Mouse (Mus musculus) intestine, embryonic 15.5 days (tissue): ENCODE results near the gene Eno4. TPM values are rescaled to one million over a fixed set of nuclear protein-coding genes. Genes with fewer than 3 reads are reported as not detected.

Experiments
- ATAC-seq: fragments of 200-750 bp; cut with Nextera tagmentation; 2 replicates; pipeline ENCODE4 v1.8.0; 2017; ENCODE audit warnings: moderate TSS enrichment, moderate library complexity
- H3K27ac ChIP-seq: fragments of 300-500 bp; sonication (generic); 2 replicates; pipeline ENCODE4 v1.5.1; 2015; ENCODE audit warnings: mild to moderate bottlenecking, inconsistent platforms
- H3K27me3 ChIP-seq: fragments of 300-500 bp; sonication (generic); replicated peaks from 2 replicates; pipeline ENCODE4 v1.6.1; 2015; ENCODE audit warnings: inconsistent platforms
- H3K36me3 ChIP-seq: fragments of 300-500 bp; sonication (generic); 2 replicates; pipeline ENCODE4 v1.6.1; 2015; ENCODE audit warnings: inconsistent platforms
- H3K4me1 ChIP-seq: fragments of 300-500 bp; sonication (generic); replicated peaks from 2 replicates; pipeline ENCODE4 v1.6.1; 2015; ENCODE audit warnings: inconsistent platforms
- H3K4me2 ChIP-seq: fragments of 300-500 bp; sonication (generic); replicated peaks from 2 replicates; pipeline ENCODE4 v1.6.1; 2015; ENCODE audit warnings: mild to moderate bottlenecking, inconsistent platforms
- H3K4me3 ChIP-seq: fragments of 300-500 bp; sonication (generic); replicated peaks from 2 replicates; pipeline ENCODE4 v1.5.1; 2015; ENCODE audit warnings: inconsistent platforms
- H3K9ac ChIP-seq: fragments of 300-500 bp; sonication (generic); 2 replicates; pipeline ENCODE4 v1.6.1; 2015; ENCODE audit warnings: inconsistent platforms
- H3K9me3 ChIP-seq: fragments of 300-500 bp; sonication (generic); 2 replicates; pipeline ENCODE4 v1.6.1; 2016; ENCODE audit warnings: inconsistent platforms
- WGBS: fragments of 180-500 bp; shearing (Covaris S2); methylation state at CpG from one replicate; pipeline ENCODE4 v1.1.7; 2015; 5-methylcytosine and 5-hydroxymethylcytosine counted together
- polyA plus RNA-seq: library from polyadenylated mRNA; unstranded; fragments of >200 nt; fragmentation: Nextera tagmentation; extraction: Ambion mirVana; gene quantifications from 2 replicates; pipeline ENCODE4 v1.2.1, GENCODE M21; 2015

Eno4 gene
- polyA plus RNA-seq, 1 experiment from 2014 or later = 0.24 TPM

GRCm38 (mm10) chr19:58931081-58931800 is 12.0 kb upstream of the Eno4 start:
- Histone ChIP-seq H3K27me3 (peaks cover 23% of the 10 kb centered on the region), H3K27ac (no peak overlapping the region), H3K9me3 (no peaks in the 10 kb centered on the region), H3K4me1 (no peaks in the 10 kb centered on the region), H3K4me2 (no peak overlapping the region), H3K36me3 (no peaks in the 10 kb centered on the region), H3K4me3 (no peak overlapping the region), H3K9ac (no peak overlapping the region)
- WGBS = 38% methylated on average over 16 of the region's 16 CpGs
- no peak for ATAC-seq

- Histone ChIP-seq H3K27ac (no peak overlapping the region), H3K9ac (no peak overlapping the region), H3K27me3 (peaks cover 23% of the 10 kb centered on the region), H3K9me3 (no peaks in the 10 kb centered on the region), H3K4me2 (no peak overlapping the region), H3K4me3 (no peak overlapping the region), H3K36me3 (no peaks in the 10 kb centered on the region), H3K4me1 (no peaks in the 10 kb centered on the region)
- WGBS = 27% methylated on average over 4 of the region's 4 CpGs
- ATAC-seq = no peak
Observed at GRCm38 (mm10) chr19:58933062-58933461, 10.2 kb upstream of the Eno4 start.

- no peaks in the 10 kb centered on the region for H3K9me3 ChIP-seq
- peaks cover 7% of the 10 kb centered on the region; the same call in 1 of the 2 replicates for H3K4me1 ChIP-seq
- no peak overlapping the region for H3K27ac ChIP-seq
- no peak overlapping the region for H3K9ac ChIP-seq
- H3K27me3 ChIP-seq = no peaks in the 10 kb centered on the region
- no peaks in the 10 kb centered on the region for H3K36me3 ChIP-seq
- 82% methylated on average over 7 of the region's 7 CpGs for WGBS
- no peak overlapping the region for H3K4me3 ChIP-seq
- H3K4me2 ChIP-seq = no peak overlapping the region
- ATAC-seq = no peak
Observed at GRCm38 (mm10) chr19:58945959-58946358, 2.7 kb downstream of the Eno4 start.

DNA sequence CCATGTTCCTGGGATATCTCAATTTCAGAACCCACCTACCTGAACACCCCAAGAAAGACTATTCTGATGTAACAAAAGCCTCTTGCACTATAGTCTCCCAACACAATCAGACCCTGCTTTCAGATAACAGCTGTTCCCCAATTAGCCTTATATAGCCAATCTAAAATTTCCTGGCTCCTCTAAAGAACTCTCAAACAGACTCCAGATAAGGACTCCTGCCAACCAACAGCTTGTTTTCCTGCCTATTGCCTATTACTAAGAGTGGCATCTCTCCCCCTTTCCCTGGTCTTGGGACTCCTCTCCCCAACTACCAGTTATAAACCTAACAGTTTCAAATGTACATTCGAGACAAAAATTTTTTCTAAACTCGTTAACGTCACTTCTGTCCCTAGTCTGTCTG is 8.3 kb downstream of the Eno4 start:
- no peaks in the 10 kb centered on the region for H3K36me3 ChIP-seq
- H3K9me3 ChIP-seq = no peaks in the 10 kb centered on the region
- H3K4me1 ChIP-seq = no peaks in the 10 kb centered on the region
- H3K4me2 ChIP-seq = no peak overlapping the region
- no peak overlapping the region for H3K4me3 ChIP-seq
- no peak for ATAC-seq
- H3K27me3 ChIP-seq = peaks cover 14% of the 10 kb centered on the region; the same call in 1 of the 2 replicates
- H3K27ac ChIP-seq = no peak overlapping the region
- no peak overlapping the region for H3K9ac ChIP-seq
- 87% methylated on average over 3 of the region's 3 CpGs for WGBS

DNA sequence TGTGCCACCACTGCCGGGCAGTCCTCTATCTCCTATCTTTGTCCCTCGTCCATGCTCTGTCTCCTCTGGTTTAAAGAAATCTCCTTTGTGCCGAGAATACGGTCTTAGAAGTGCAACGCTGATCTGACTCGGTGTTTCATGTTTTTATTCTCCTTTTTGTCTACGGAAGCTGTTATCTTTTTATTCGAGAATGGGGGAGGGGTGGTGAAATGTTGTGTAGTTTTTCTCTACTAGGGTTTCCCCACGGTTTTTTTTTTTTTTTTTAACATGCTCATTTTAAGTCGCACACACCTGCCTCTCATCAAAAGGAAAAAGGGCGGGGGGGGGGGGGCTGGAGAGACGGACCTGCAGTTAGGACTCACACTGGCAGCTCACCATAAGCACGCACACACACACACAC is 9.0 kb downstream of the Eno4 start:
- H3K27me3 ChIP-seq = peaks cover 14% of the 10 kb centered on the region; the same call in 1 of the 2 replicates
- H3K9me3 ChIP-seq = no peaks in the 10 kb centered on the region
- no peak overlapping the region for H3K27ac ChIP-seq
- no peaks in the 10 kb centered on the region for H3K36me3 ChIP-seq
- no peak overlapping the region for H3K9ac ChIP-seq
- no peak overlapping the region for H3K4me3 ChIP-seq
- H3K4me2 ChIP-seq = no peak overlapping the region
- no peaks in the 10 kb centered on the region for H3K4me1 ChIP-seq
- no peak for ATAC-seq
- 65% methylated on average over 13 of the region's 13 CpGs for WGBS

- Histone ChIP-seq H3K27ac (no peak overlapping the region), H3K36me3 (no peaks in the 10 kb centered on the region), H3K4me2 (no peak overlapping the region), H3K27me3 (peaks cover 14% of the 10 kb centered on the region; the same call in 1 of the 2 replicates), H3K9ac (no peak overlapping the region), H3K9me3 (no peaks in the 10 kb centered on the region), H3K4me3 (no peak overlapping the region), H3K4me1 (no peaks in the 10 kb centered on the region)
- ATAC-seq = no peak
- 90% methylated on average over 8 of the region's 8 CpGs for WGBS
Observed at GRCm38 (mm10) chr19:58954779-58955178, 11.6 kb downstream of the Eno4 start.

- Histone ChIP-seq H3K27ac (no peak overlapping the region), H3K27me3 (no peaks in the 10 kb centered on the region), H3K4me2 (no peak overlapping the region), H3K9me3 (no peaks in the 10 kb centered on the region), H3K36me3 (no peaks in the 10 kb centered on the region), H3K9ac (no peak overlapping the region), H3K4me1 (no peaks in the 10 kb centered on the region), H3K4me3 (no peak overlapping the region)
- no peak for ATAC-seq
- 65% methylated on average over 8 of the region's 8 CpGs for WGBS
Observed at GRCm38 (mm10) chr19:58963011-58963410, 19.8 kb downstream of the Eno4 start.

DNA sequence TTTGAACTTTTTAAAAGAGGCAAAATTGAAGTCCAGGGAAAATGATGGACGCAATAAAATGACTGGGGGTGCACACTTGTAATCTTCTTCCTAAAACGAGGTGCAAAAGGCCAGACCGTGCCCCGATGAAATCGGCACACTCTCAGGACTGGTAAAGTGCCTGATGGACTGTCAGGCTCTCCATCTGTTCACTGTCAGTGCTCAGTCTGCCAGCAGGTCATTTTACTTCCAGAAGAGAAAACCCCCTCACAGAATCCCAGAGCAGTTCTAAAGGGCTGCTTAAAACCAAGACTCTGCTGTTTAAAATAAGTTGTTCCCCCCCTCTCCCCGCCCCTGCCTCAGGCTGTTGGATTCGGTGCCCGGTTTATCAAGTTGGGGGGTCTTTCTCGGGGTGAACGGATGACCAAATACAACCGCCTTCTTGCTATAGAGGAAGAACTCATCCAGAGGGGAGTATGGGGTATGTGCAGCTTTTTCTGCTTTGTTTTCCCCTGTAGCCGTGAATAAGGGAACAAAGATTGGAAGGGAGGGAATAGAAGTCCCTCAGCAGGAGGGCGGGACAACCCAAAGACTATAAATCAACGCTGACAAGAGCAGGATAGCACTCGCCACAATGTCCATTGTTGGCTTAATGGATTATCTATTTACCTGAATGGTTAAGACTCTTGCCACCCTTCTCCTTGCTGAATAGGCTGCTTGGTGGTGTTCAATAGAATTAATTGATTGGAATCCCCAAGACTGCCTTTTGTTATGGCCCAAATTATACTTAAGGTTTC is 25.7 kb downstream of the Eno4 start:
- Histone ChIP-seq H3K4me3 (no peak overlapping the region), H3K27ac (no peak overlapping the region), H3K27me3 (no peaks in the 10 kb centered on the region), H3K9me3 (no peaks in the 10 kb centered on the region), H3K4me2 (no peak overlapping the region), H3K9ac (no peak overlapping the region), H3K36me3 (no peaks in the 10 kb centered on the region), H3K4me1 (no peaks in the 10 kb centered on the region)
- 17% methylated on average over 15 of the region's 15 CpGs for WGBS
- ATAC-seq = no peak

GRCm38 (mm10) chr19:58970826-58971225 is 27.6 kb downstream of the Eno4 start:
- no peak overlapping the region for H3K4me2 ChIP-seq
- H3K27ac ChIP-seq = no peak overlapping the region
- H3K9me3 ChIP-seq = no peaks in the 10 kb centered on the region
- no peak overlapping the region for H3K4me3 ChIP-seq
- ATAC-seq = no peak
- no peak overlapping the region for H3K9ac ChIP-seq
- WGBS = 48% methylated on average over 13 of the region's 13 CpGs
- no peaks in the 10 kb centered on the region for H3K4me1 ChIP-seq
- no peaks in the 10 kb centered on the region for H3K27me3 ChIP-seq
- H3K36me3 ChIP-seq = no peaks in the 10 kb centered on the region

DNA sequence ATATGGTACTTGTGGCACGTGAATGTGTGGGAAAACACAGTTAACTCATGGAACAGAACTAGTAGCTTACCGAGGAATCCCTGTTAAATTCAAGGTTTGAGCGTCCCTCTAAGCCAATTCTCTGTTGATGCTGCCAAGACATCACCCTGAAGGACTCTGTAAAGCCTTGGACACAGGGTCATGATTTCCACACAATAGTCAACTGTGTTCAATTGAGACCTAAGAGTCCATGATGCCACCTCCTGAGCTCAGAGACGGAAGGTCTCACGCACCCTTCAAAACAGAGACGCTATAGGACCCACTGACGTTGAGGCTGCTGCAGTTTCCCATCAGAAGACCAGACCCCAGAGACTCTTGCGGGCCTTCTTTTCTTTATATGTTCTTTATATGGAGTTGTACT is 30.9 kb downstream of the Eno4 start:
- Histone ChIP-seq H3K36me3 (no peaks in the 10 kb centered on the region), H3K9me3 (no peaks in the 10 kb centered on the region), H3K27me3 (no peaks in the 10 kb centered on the region), H3K4me1 (0 out of 2 replicates have a peak, but pooled peaks cover 4% of the 10 kb centered on the region), H3K27ac (no peak overlapping the region), H3K4me3 (no peak overlapping the region), H3K9ac (no peak overlapping the region), H3K4me2 (no peak overlapping the region)
- no peak for ATAC-seq
- 94% methylated on average over 8 of the region's 8 CpGs for WGBS

GRCm38 (mm10) chr19:58975216-58975863 is 32.1 kb downstream of the Eno4 start:
- Histone ChIP-seq H3K4me1 (0 out of 2 replicates have a peak, but pooled peaks cover 5% of the 10 kb centered on the region), H3K4me2 (no peak overlapping the region), H3K4me3 (no peak overlapping the region), H3K27ac (no peak overlapping the region), H3K27me3 (no peaks in the 10 kb centered on the region), H3K36me3 (no peaks in the 10 kb centered on the region), H3K9ac (no peak overlapping the region), H3K9me3 (no peaks in the 10 kb centered on the region)
- 76% methylated on average over 11 of the region's 11 CpGs for WGBS
- ATAC-seq = no peak

DNA sequence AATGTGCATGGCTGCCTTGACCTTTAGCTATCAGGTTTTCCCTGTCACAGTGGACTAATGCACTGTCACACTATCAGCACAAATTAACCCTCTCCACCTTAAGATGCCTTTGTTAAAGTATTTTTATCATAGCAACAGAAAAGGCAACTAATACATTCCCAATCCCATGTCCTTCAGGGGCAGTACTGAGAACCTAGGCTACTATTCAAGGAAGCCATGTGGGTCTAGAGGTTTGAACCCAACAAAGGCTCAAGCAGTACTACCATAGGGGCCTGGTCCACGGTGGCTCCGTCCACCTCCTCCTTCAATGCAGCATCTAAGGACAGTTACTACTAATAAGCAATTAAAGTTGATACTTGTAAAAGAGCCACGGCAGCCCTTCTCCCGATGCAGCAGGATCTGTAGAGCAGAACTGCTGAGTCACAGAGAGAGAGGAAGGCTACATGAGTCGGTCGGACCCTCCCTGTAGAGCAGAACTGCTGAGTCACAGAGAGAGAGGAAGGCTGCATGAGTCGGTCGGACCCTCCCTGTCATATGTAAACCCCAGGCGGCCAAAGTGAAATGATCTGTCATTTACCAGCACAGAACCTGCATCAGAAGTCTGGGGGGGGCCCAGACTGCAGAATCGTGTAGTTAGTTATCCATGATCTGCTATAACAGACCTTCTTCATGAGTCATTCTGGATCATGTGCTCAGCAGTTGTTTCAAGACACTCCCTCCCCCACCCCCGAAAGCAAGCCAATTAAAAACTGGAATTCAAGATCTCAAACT is 35.4 kb downstream of the Eno4 start:
- no peak overlapping the region for H3K4me2 ChIP-seq
- H3K36me3 ChIP-seq = no peaks in the 10 kb centered on the region
- WGBS = 61% methylated on average over 11 of the region's 11 CpGs
- H3K9me3 ChIP-seq = no peaks in the 10 kb centered on the region
- no peak overlapping the region for H3K9ac ChIP-seq
- H3K4me1 ChIP-seq = 0 out of 2 replicates have a peak, but pooled peaks cover 8% of the 10 kb centered on the region
- H3K4me3 ChIP-seq = no peak overlapping the region
- no peaks in the 10 kb centered on the region for H3K27me3 ChIP-seq
- no peak overlapping the region for H3K27ac ChIP-seq
- no peak for ATAC-seq
